Mouse (Mus musculus) c-Kit-negative CD71-positive TER-119-positive erythroid progenitor cells, embryonic 14.5 days (primary cell): ENCODE measurements around the gene Ddah2.
"Not testable (repeated sequence)": the region's sequence is repeated elsewhere in the genome, so short reads cannot be mapped to it uniquely, and the experiment has no call there.

Source experiments
- DNase-seq: peaks from one replicate; pipeline ENCODE4 v3.0.0-alpha.2; 2013; ENCODE audit warnings: low read depth, low spot score

Ddah2 gene

DNA sequence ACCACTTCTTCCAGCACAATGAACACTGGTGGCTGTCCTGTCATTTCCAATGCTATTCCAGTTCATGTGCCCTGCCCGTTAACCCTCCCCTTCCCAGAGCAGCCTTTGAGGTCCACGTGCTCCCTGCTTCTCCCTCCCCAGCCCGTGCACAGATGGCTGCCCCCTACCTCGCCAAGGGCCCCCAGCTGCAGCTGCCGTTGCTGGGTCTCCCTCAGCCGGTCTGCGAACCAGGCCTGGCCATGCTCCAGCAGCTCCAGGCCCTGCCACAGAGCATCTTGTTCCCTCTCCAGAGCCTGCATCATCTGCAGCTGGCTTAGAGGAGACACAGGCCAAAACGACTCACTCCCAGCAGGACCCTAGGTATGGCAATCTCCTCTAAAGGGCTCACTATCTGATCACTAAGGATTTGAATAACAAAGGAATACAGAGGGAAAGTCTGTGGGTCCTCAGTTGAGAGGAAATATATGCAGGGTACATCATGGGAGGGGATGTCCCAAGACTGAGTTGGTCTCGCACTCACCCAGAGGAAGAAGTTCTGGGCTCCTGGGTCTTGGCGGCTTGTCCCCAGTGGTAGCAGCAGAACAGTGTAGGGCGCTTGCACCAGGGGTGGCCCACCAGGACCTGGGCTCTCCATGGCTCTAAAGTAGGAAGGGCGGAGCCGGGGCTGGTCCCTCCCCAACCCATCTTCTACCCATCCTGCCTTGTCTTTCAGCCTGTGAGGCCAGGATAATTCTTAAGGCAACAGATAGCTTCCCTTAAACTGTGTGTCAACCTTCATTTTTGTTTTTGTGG lies 31.4 kb upstream of the Ddah2 start, which contains the start of gene Sapcd1:
Gene Sapcd1, minus strand, starts transcription at position 740 of the 792 bp plus-strand sequence.
- no peak for DNase-seq

DNA sequence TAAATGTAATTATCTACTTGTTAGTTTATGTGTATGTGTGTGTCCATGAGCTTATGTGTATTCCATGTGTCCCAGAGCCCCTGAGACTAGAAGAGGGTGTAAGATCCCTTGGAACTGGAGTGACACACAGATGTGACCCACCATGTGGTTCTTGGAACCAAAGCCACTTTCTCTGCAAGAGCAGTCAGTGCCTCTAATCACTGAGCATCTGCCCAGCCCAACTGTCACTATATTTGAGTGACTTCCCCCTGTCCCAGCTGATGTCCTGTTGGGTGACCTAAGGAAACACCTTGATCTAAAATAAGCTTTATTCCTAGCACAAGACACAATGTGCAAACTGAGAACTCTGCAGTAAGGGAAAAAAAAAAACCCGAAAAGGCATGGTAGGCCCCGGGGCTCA lies 30.5 kb upstream of the Ddah2 start:
- no peak for DNase-seq

DNA sequence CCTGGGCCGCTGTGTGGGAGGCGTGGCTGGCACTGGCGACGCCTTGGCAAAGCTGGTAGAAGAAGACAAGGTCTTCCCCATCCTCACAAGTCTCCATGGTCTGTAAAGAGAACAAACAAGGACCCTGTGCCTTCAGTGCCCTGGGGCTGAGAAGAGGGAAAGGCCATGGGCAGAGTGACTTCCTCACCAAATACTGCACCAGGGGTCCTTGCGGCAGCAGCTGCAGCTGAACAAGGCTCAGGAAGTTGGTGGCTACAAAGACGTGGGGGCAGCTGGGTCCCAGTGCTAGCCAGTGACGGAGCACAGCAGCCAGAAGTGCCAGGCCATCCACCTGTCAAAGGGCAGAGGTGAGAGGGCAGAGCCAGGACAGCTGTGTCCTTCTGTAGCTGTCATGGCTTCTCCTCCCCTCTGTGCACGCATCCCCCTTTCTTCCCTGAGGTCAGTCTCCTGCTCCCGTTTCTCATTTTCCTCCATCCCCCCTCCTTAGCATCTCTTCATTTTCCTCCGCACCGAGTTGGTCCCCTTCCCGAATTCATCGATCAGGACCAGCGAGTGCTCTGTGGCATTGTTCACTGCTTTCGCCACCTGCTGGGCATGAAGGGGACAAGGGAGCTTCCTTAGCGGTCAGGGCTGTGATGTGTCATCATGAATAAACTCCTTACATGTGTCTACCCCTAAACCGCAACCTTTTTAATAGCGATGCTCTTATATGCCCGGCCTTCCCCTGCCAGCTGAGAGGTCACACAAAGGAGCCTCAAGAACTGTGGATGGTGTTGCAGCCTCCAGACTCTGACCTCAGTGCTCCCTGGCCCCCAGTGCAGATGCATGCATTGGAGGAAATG lies 28.9 kb upstream of the Ddah2 start:
- DNase-seq: no peak

DNA sequence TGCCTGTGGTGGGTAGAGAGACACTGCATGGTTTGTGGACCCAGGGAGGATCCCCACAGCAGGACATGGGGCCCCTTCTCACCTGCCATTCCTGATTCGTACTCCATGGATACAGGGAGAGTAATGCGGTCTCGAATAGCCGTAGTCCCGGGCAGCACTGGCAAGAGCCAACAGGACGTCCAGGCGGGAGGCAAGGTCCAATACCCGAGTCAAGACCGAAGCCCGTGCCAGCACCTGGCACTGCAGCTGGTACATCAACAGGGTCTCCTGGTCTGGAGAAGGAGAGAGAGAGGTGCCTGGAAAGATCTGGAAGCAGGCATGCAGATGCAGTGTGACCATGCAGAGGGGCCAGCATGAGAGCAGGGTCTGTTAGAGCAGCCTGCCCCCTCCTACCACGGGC lies 27.6 kb upstream of the Ddah2 start:
- no peak for DNase-seq

DNA sequence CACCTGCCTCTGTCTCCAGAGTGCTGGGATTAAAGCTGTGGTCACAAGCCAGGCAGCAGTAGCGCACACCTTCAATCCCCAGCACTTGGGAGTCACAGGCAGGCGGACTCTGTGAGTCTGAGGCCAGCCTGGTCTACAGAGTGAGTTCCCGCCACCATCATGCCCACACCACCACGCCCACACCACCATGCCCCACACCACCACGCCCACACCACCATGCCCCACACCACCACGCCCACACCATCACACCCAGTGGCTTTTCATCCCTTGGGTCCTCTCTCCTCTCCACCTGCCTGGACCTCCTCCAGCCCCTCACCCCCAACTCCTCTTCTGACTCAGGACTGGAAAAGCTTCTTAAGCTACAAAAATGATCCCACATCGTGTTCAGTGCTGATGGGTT lies 27.0 kb upstream of the Ddah2 start:
- DNase-seq: no peak

DNA sequence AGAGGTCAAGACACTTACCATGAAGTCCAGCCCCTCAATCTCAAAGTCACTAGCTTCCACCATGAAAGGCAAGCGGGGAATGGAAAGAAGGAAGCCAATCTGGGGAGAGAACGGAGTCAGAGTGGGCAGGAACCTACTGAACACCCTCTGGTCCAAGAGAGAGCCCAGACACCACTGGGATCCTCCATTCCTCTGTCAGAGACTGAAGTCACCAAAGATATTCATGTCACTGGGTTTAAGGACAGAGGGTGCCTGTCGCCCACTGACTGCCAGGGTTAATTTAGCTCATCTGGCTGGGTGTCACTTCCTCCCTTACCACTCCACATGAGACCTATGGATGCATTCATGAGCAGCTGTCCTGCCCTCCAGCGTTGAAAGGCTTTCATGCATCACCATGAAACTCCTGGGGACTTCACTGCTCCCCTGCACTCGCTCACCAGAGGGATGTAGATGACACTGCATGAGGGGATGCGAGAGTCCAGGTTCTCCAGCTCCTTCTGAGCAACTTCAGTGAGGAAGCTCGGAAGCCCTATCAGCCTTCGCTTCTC lies 26.4 kb upstream of the Ddah2 start:
- DNase-seq: no peak

DNA sequence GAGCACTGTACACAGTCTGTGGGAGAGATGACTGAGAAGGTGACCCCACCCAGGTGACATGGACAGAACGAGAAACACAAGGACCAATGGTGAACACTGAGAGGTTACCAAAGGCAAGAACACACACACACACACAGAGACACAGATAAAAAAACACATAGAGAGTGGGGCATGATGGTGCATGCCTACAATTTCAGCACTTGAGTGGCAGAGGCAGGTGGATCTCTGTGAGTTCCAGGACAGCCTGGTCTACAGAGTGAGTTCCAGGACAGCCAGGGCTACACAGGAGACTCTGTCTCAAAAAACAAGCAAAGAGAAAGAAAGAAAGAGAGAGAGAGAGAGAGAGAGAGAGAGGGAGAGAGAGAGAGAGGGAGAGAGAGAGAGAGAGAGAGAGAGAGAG lies 25.1 kb upstream of the Ddah2 start:
- DNase-seq: not testable (repeated sequence)

DNA sequence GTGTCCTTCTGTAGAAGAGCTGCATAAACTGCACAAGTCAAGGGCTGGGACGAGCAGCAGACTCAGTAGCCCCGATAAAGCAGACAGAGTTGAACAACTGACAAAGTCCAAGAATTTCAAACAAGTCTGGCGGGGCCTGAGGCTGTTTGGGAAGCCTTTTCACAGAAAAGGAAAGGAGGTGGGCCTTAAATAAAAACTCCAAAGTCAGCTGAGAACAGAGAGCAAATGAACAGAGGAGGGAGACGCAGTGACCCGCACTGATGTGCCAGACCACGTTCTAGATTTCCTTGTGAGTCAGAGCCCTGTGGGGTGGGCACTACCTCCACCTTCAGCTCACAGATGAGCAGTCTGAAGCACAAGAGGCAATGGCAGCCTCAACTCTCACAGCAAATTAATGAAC lies 23.9 kb upstream of the Ddah2 start:
- DNase-seq: no peak

DNA sequence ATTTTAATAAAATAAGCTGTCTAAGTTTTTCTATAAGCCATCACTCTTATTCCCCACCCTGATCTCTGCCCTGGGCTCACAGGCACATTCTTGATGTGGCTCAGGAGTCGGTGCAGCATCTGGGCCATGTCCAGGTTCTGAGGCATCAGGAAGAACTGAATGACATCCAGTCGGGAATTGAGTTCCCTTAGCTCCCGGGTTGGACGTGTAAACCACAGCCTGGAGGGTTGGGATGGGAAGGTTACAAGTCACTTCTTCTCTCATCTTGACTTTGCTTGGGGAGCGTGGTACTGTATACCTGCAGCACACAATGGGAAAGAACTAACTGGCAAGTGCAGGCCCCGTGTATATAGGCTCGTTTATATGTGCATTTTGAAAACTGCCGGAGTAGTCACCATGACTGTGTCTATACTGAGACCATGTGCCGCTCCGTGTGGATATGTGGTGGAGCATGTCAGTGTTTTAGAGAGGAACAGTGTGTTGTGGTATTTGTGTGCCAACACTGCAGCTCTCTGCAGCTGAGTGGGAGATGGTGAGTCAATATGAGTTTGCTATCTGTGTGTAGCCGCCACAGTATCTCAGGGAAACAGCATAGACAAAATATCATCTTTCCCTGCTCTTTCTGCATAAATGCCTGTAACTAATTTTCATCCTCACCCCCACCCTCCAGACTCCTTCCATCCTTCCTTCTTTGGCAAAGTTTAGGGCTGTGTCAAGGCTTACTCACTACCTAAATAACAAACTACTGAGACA lies 19.5 kb upstream of the Ddah2 start:
- DNase-seq: no peak

DNA sequence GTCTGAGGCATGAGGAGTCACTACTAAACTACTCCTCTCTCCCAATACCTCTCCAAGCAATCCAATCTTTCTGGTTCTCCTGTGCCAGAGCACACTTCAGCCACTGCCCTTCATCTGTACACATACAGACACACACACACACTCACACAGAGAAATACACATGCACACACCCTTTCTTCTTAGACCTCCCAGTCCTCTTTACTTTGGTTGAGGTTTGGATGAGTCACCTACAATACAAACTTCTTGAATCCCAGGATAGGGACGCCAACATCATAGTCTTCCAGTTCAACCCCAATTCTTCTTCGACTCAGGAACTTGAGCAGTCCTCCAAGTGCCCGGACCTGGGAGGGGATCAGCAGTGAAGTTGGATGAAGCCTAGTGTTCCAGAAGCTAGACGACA lies 15.0 kb upstream of the Ddah2 start:
- DNase-seq: no peak

DNA sequence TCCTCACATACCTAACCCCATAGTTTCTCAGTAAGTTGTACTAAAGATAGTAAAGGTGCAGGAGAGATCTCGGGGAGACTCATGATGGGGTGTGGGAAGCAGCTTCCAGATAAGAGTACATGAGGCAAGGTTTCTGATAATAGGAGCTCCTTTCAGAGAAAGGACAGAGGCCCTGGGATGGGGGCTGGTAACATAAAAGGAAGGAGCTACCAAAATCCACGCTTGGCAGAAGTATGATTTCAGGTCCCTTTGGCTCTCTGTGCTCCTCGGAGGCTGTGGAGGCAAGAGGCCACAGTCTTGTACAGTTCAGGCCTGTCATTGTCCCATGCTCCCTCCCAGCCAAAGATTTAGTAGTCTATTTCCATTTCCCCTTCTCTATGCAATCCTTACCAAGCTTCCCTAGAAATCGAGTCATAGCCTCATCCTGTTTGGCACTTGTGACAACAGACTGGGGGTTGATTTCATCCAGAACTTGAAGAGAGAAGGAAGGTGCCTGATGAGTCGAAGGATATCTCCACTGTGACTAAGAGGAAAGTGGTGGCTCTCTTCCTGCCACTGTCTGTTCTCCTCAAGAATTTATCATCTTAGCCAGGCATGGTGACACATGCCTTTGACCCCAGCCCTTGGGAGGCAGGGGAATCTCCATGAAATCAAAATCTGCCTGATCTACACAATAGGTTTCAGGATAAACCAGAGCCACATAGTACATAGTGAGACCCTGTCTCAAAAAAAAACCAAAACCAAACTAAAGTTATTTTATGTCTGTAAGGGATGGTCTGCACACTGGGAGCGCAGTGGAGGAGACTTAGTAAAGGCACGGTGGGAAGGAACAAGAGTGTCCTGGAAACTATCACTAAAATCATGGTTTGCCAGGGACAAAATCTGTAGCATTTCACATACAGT lies 13.7 kb upstream of the Ddah2 start:
- DNase-seq: no peak

DNA sequence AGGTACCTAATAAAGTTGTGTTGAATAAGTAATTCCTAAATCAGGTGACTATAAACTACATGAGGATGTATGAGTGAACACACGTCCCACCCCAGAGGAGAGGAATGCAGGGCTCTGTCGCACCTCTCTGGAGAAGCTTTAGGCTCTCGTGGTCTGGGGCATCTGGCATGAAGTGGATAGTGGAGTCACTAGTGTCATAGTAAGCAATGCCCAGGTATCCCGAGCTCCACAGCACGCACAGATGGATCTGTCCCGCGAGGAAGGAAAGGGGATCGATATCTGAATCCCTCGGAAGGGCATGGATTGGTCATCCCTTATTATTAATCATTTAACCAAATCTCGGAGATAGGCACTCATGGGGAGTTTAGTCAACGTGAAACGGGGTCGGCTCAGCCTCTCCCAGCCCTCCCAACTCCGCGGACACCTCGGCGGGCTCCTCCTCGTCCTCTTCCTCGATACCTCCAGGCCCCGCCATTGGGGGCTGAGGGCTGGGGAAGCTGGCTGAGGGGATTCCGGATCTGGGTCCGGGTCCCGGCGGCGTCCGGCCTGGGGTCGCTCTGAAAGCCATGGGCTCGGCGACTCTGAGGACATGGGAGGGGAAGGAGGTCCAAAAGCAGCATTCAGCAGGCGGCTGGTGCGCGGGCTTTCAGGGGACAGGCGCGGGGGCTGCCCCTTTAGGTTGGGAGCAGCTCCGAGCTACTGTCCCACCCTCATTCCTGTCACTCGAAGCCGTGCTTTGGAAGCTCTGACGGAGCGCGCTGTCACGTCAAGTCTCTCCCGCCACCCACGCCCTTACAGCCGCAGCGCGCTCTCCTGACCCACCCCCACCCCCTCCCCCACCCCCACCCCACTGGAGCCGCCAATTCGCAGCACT lies 12.8 kb upstream of the Ddah2 start:
- DNase-seq: no peak

DNA sequence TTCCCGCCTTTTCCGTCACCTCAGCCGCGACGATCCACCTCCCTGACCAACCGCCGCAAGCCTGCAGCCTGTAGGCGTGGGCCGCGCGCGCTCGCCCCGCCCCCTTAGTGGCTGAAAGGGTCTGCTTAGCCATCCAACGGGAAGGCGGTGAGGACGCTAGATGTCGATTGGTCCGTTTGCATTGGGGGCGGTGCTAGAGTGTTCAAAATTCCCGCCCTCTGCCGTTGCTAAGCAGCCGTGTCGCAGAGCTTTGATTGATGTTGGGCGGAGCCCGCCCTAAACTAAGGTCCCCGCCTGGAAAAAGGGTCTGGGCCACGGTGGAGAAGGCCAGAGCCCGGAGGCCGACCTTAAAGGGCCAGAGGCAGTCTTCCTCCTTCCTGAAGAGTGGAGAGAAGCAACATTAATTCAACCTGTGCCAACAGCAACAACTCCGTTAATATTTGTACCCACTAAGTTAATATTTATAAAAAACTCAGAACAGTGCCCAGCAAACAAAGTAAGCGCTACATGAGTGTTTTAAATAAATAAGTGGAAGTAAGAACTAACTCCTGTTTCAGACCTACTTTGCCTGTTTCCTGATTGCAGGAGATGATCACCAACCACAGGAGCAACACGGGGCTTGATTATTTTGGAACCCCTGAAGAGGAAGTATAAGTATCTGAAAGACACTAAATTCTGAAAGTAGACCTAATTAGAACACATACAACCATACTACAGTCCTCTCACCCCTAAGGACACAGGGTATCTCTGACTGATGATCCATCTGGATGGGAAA lies 12.0 kb upstream of the Ddah2 start, which contains the start of gene Msh5:
Gene Msh5, minus strand, starts transcription at position 65 of the 775 bp plus-strand sequence.
- peak; percentile 93 for DNase-seq

DNA sequence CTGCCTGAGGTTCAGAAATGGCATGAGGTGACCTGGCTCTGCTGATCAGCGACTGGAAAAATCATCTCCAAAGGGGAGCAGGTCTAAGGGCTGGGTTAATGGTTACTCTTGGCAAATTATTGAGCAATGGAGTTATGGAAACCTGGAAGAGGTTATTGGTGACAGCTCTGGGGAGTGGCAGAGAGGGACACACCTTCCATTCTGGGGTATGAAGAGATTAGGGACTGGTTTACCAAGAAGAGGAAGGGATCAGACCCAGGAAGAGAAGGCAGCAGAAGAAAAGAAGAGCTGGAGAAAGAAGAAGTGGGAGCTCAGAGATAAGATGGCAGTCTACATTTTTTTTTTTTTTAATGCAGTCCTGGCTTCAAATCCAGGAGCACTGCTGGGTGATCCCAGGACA lies 11.1 kb upstream of the Ddah2 start:
- no peak for DNase-seq

DNA sequence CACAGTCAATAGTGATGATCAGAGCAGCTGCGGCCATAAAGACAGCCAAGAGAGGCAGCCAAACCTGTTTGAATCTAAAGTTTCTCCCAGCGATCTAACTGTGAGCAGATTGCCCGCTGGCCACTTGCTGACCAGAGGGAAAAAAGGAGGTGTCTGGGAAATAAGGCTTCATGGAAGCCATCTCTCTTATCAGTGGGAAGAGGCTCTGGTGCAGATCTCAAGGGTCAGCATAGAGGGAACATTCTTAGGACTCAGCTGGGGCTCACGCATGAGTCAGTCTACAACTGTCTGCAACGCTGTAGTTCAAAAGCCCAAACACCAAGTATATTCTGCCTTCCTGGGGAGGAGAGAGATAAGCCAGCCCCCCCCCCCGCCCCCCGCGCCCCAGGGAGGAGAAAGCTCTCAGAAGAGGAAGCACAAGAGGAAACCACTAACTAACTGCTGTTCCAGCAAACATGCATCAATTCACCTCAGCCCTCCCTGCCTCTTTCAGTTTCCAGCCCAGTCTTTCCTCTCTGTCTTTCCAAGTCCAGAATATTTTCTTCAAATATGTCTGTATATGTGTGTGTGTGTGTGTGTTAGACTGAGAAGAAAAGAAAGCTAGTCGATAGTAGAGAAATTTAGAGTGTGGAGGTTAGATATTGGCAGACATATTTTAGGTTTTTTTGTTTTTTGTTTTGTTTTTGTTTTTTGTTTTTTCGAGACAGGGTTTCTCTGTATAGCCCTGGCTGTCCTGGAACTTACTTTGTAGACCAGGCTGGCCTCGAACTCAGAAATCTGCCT lies 10.5 kb upstream of the Ddah2 start:
- DNase-seq: no peak

DNA sequence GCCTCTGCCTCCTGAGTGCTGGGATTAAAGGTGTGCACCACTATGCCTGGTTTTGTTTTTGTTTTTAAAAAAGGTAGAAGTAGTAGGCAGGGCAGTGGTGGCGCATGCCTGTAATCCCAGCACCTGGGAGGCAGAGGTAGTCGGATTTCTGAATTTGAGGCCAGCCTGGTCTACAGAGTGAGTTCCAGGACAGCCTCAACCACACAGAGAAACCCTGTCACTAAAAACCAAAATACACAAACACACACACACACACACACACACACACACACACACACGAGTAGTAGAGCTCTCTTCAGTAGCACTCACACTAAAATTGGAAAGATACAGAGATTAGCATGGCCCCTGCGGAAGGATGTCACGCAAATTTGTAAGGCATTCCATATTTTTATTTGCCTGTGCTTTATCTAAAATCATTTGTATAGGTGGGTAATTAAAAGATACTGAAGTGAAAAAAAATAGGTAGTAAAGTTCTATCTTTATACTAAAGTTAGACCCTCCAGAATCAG lies 9.8 kb upstream of the Ddah2 start:
- DNase-seq: no peak

DNA sequence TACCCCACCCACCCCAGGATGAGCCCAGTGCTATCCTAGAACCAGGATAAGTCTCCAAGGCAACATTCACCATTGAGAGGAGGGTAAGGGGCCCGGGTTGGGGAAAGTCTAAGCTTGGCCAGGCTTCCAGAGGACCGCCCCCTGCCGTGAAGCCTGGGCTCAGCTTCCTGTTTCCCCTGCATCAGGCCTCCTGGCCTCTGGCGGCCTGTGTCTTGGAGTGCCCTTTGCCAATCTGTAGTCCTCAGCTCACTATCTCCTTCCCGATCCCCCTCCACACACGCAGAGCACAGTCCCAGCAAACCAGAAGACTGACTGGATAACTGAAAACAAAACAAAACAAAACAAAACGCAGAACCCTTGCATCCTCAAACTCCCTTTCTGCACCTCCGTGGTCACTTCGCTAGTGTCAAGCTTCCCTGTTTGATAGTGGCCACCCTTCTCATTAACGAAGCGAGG lies 9.2 kb upstream of the Ddah2 start, which contains the start of gene Clic1:
Gene Clic1, plus strand, starts transcription at position 406 of the 456 bp plus-strand sequence.
- DNase-seq: no peak
